Mouse (Mus musculus) small intestine, adult 2 months (tissue): ENCODE data around the gene Camk1g.

Experiments
- CTCF ChIP-seq: fragments of 200-500 bp; IDR thresholded peaks from 2 replicates; pipeline ENCODE4 v1.5.1; 2012; ENCODE audit warnings: low read depth, mild to moderate bottlenecking, control low read depth, inconsistent platforms, low read length, moderate library complexity, mixed read lengths; ENCODE audit not compliant: insufficient replicate concordance, insufficient read length; ENCODE audit errors: extremely low read depth
- POLR2A ChIP-seq: fragments of 200-500 bp; IDR thresholded peaks from 2 replicates; pipeline ENCODE4 v1.6.1; 2012; ENCODE audit warnings: low read depth, mild to moderate bottlenecking, control low read depth, inconsistent platforms, low read length, moderate library complexity

DNA sequence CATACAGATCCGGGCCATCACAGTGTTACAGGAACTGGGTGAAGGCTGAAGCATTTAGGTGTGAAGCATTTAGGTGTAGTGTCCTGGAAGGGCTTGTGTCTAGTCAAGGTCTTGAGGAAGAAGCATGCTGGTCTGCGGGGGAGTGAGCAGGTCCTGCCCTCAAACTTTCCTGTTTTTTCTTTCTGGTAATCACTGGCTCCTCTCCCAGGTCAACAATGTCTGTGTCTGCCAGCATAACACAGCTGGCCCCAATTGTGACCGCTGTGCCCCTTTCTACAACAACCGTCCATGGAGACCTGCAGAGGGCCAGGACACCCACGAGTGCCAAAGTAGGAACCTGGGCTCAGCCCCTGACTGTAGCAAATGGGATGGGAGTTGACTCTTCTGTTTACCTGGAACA, 42.4 kb downstream of the Camk1g start:
- TF ChIP-seq POLR2A (no peak), CTCF (no peak)
